Mouse (Mus musculus): Measurements from ENCODE around the gene Trnau1ap. TPM values are rescaled to one million over a fixed set of nuclear protein-coding genes. Genes with fewer than 3 reads are reported as not detected.
"Not testable (repeated sequence)": the region's sequence is repeated elsewhere in the genome, so short reads cannot be mapped to it uniquely, and the experiment has no call there.

Trnau1ap gene
- polyA plus RNA-seq, 1 experiment: 18.9 TPM

- peak; percentile 34 for DNase-seq (ENCODE audit: low read depth)
These were observed 27.9 kb downstream of the Trnau1ap start for GRCm38 (mm10) chr4:132301486-132301885.

- no peak for DNase-seq (ENCODE audit: low read depth)
These were observed 29.5 kb downstream of the Trnau1ap start for GRCm38 (mm10) chr4:132299849-132300248.

GRCm38 (mm10) chr4:132295696-132296390, 33.5 kb downstream of the Trnau1ap start:
- DNase-seq (ENCODE audit: low read depth): no peak

GRCm38 (mm10) chr4:132293682-132294240, 35.6 kb downstream of the Trnau1ap start:
- no peak for DNase-seq (ENCODE audit: low read depth)

GRCm38 (mm10) chr4:132292988-132293387, 36.4 kb downstream of the Trnau1ap start:
- no peak for DNase-seq (ENCODE audit: low read depth)

- no peak for DNase-seq (ENCODE audit: low read depth)
These were observed 37.6 kb downstream of the Trnau1ap start for GRCm38 (mm10) chr4:132291624-132292335.

GRCm38 (mm10) chr4:132291056-132291455, 38.3 kb downstream of the Trnau1ap start:
- DNase-seq (ENCODE audit: low read depth): no peak

- DNase-seq (ENCODE audit: low read depth): not testable (repeated sequence)
These were observed 40.5 kb downstream of the Trnau1ap start for GRCm38 (mm10) chr4:132288840-132289239.

- no peak for DNase-seq (ENCODE audit: low read depth)
These were observed 53.4 kb downstream of the Trnau1ap start for GRCm38 (mm10) chr4:132275949-132276348.

GRCm38 (mm10) chr4:132274156-132274862, 55.0 kb downstream of the Trnau1ap start, which contains the start of gene Taf12:
TSS of gene Taf12 (plus strand) at chr4:132274375.
- no peak for DNase-seq (ENCODE audit: low read depth)

- DNase-seq (ENCODE audit: low read depth): no peak
These were observed 56.2 kb downstream of the Trnau1ap start for GRCm38 (mm10) chr4:132273166-132273565.

GRCm38 (mm10) chr4:132269740-132270560, 59.4 kb downstream of the Trnau1ap start:
- no peak for DNase-seq (ENCODE audit: low read depth)

GRCm38 (mm10) chr4:132268871-132269739, 60.2 kb downstream of the Trnau1ap start:
- DNase-seq (ENCODE audit: low read depth): no peak

- DNase-seq (ENCODE audit: low read depth): no peak
These were observed 62.4 kb downstream of the Trnau1ap start for GRCm38 (mm10) chr4:132266835-132267349.

- no peak for DNase-seq (ENCODE audit: low read depth)
These were observed 66.0 kb downstream of the Trnau1ap start for GRCm38 (mm10) chr4:132263313-132263712.

GRCm38 (mm10) chr4:132262358-132262616, 67.1 kb downstream of the Trnau1ap start:
- no peak for DNase-seq (ENCODE audit: low read depth)

Measured in gonadal fat pad, adult 2 months (tissue).